Comparison of ENCODE assay signal across 16 mouse cellular contexts in the genomic region with DNA sequence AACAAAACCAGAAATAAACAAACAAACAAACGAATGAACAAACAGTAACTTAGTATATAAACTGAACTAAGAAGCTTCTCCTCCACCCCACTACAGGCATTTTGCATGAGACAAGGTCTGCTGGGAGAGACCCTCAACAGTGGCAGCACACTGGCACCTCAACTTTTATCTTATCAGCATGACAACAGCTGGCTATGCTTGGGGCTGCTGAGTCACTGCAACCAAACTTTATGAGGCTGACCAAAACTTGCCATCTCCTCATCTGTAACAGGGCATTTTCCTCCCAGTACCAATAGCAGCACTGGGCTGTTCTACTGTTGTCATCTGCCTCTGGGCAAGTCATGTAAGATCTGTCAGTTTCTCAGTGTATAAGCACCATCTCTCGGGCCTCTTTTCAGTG. TPM values are rescaled to one million over a fixed set of nuclear protein-coding genes. Genes with fewer than 3 reads are reported as not detected.
A peak's percentile ranks its signal among the peaks of the same experiment; 100 is the strongest.
DNase-seq lines count a peak whose midpoint lies in the region; ATAC-seq and TF ChIP-seq lines count a peak whose summit lies in the region.
"Had no signal": no experiment of that assay in that cellular context is flagged by ENCODE, and none has a peak within 500 bp of the region (broad histone marks: within the 10 kb centered on the region; RNA-seq: fewer than 3 reads in every experiment).

No protein-coding gene starts in this region.

- H3K4me2 ChIP-seq in neural tube, embryonic 13.5 days = 0 out of 2 replicates have a peak overlapping the region, but pooled peaks have one; percentile 89
- H3K4me2 ChIP-seq in neural tube, embryonic 15.5 days = no peak overlapping the region

- no peak overlapping the region for H3K4me3 ChIP-seq in gastrocnemius, adult 2 months
- H3K4me3 ChIP-seq in neural tube, embryonic 13.5 days = no peak overlapping the region
- no peak overlapping the region for H3K4me3 ChIP-seq in neural tube, embryonic 15.5 days (replicated peaks)
- peak overlapping the region; percentile 100 for H3K4me3 ChIP-seq in erythroblast, embryonic 14.5 days (replicated peaks)
- H3K4me3 ChIP-seq: embryonic facial prominence, embryonic 12.5 days had no signal

- no peak for ATAC-seq in neural tube, embryonic 13.5 days (ENCODE audit: low read depth)
- no peak for ATAC-seq in neural tube, embryonic 15.5 days (ENCODE audit: low FRiP score)
- peak; percentile 26 for ATAC-seq in megakaryocyte progenitor cell, adult 5-6 weeks (replicated peaks; ENCODE audit: poor library complexity)
- ATAC-seq: forebrain, embryonic 16.5 days; intestine, embryonic 16.5 days had no signal

- H3K27me3 ChIP-seq in neural tube, embryonic 13.5 days = no peaks in the 10 kb centered on the region
- H3K27me3 ChIP-seq in neural tube, embryonic 15.5 days (replicated peaks) = no peaks in the 10 kb centered on the region
- no peaks in the 10 kb centered on the region for H3K27me3 ChIP-seq in erythroblast, embryonic 14.5 days (ENCODE audit: control insufficient read depth)
- H3K27me3 ChIP-seq: embryonic facial prominence, embryonic 12.5 days had no signal

- peaks cover 10% of the 10 kb centered on the region for H3K36me3 ChIP-seq in neural tube, embryonic 13.5 days
- peaks cover 11% of the 10 kb centered on the region for H3K36me3 ChIP-seq in neural tube, embryonic 15.5 days
- peaks cover 53% of the 10 kb centered on the region for H3K36me3 ChIP-seq in erythroblast, embryonic 14.5 days (ENCODE audit: control insufficient read depth)

- TF ChIP-seq CTCF in gastrocnemius, adult 2 months (IDR thresholded peaks at IDR 0.05) = no peak

- DNase-seq in gastrocnemius, adult 2 months = peak; percentile 11
- DNase-seq in gastrocnemius, postnatal 36 days = no peak
- no peak for DNase-seq in kidney, adult 18-20 months
- no peak for DNase-seq in adrenal gland, adult 8-10 months
- DNase-seq: cerebellum, postnatal 14 days; gastrocnemius, postnatal 25 days; kidney, postnatal 36 days; lung, adult 18-20 months had no signal

- intact Hi-C loops in gastrocnemius, adult 2 months (cut with DNase I) = loop anchor here (5.0 kb wide), 1 partner anchor 34 kb away; the partner anchor contains the start of gene Cog1
- intact Hi-C loops in gastrocnemius, postnatal 36 days (cut with DNase I) = loop anchor here (5.0 kb wide), 1 partner anchor 34 kb away; the partner anchor contains the start of gene Cog1

- 0 out of 2 replicates have a peak overlapping the region, but pooled peaks have one; percentile 85 for H3K9ac ChIP-seq in neural tube, embryonic 13.5 days
- no peak overlapping the region for H3K9ac ChIP-seq in neural tube, embryonic 15.5 days (replicated peaks)
- H3K9ac ChIP-seq: embryonic facial prominence, embryonic 12.5 days had no signal

- peaks cover 57% of the 10 kb centered on the region for H3K4me1 ChIP-seq in neural tube, embryonic 13.5 days (replicated peaks)
- peaks cover 52% of the 10 kb centered on the region for H3K4me1 ChIP-seq in neural tube, embryonic 15.5 days
- peaks cover 73% of the 10 kb centered on the region for H3K4me1 ChIP-seq in erythroblast, embryonic 14.5 days (ENCODE audit: control insufficient read depth)

- 81% methylated on average over 2 of the region's 2 CpGs for WGBS in neural tube, embryonic 13.5 days
- WGBS in neural tube, embryonic 15.5 days = 90% methylated on average over 2 of the region's 2 CpGs

- H3K27ac ChIP-seq in gastrocnemius, adult 2 months = peak overlapping the region; percentile 21
- H3K27ac ChIP-seq in neural tube, embryonic 13.5 days (replicated peaks) = no peak overlapping the region
- H3K27ac ChIP-seq in neural tube, embryonic 15.5 days (replicated peaks) = no peak overlapping the region
- H3K27ac ChIP-seq: embryonic facial prominence, embryonic 12.5 days had no signal

- H3K9me3 ChIP-seq in neural tube, embryonic 13.5 days = no peaks in the 10 kb centered on the region
- no peaks in the 10 kb centered on the region for H3K9me3 ChIP-seq in neural tube, embryonic 15.5 days (replicated peaks)
- no peaks in the 10 kb centered on the region for H3K9me3 ChIP-seq in erythroblast, embryonic 14.5 days (ENCODE audit: control insufficient read depth, low read length)
- H3K9me3 ChIP-seq: embryonic facial prominence, embryonic 12.5 days had no signal

RNA-seq across cellular contexts. Expression of gene Fam104a, which starts 3.0 kb away (rescaled TPM):
- 10 to 100 TPM; 29.0 to 33.0 TPM for total RNA-seq in gastrocnemius, adult 2 months (2021)
- total RNA-seq in gastrocnemius, postnatal 36 days (2021) = 10 to 100 TPM; 26.7 to 27.6 TPM
- polyA plus RNA-seq in neural tube, embryonic 13.5 days (2015; fragmentation: Nextera tagmentation; extraction: Ambion mirVana) = 40.8 and 43.3 TPM in 2 replicates
- 37.8 and 40.1 TPM in 2 replicates for polyA plus RNA-seq in neural tube, embryonic 15.5 days (2015; fragmentation: Nextera tagmentation; extraction: Ambion mirVana)
- 46.7 and 53.9 TPM in 2 replicates for polyA plus RNA-seq in erythroblast, embryonic 14.5 days (2012)
- total RNA-seq in megakaryocyte progenitor cell, adult 5-6 weeks (2015) = 12.3 and 13.7 TPM in 2 replicates
- 16.0 and 20.0 TPM in 2 replicates for total RNA-seq in megakaryocyte progenitor cell, adult 5-6 weeks (2017)
- 10 to 100 TPM; 28.9 to 34.4 (median 31.0) TPM for total RNA-seq in adrenal gland, adult 8-10 months (2022)

RNA-seq across cellular contexts. Expression of gene D11Wsu47e, which starts 3.3 kb away (rescaled TPM):
- total RNA-seq in gastrocnemius, adult 2 months (2021) = 1 to 10 TPM; 4.5 to 6.3 TPM
- 1 to 10 TPM; 3.4 to 3.8 TPM for total RNA-seq in gastrocnemius, postnatal 36 days (2021)
- polyA plus RNA-seq in neural tube, embryonic 13.5 days (2015; fragmentation: Nextera tagmentation; extraction: Ambion mirVana) = 18.1 and 23.1 TPM in 2 replicates
- 21.6 and 21.8 TPM in 2 replicates for polyA plus RNA-seq in neural tube, embryonic 15.5 days (2015; fragmentation: Nextera tagmentation; extraction: Ambion mirVana)
- 0.38 and 0.43 TPM in 2 replicates for polyA plus RNA-seq in erythroblast, embryonic 14.5 days (2012)
- total RNA-seq in megakaryocyte progenitor cell, adult 5-6 weeks (2015) = 8.8 and 10.9 TPM in 2 replicates
- 16.9 and 17.3 TPM in 2 replicates for total RNA-seq in megakaryocyte progenitor cell, adult 5-6 weeks (2017)
- 10 to 100 TPM; 16.7 to 21.8 (median 18.1) TPM for total RNA-seq in adrenal gland, adult 8-10 months (2022)

RNA-seq across cellular contexts. Expression of gene Cpsf4l, which starts 28.9 kb away (rescaled TPM):
- not detected for total RNA-seq in gastrocnemius, adult 2 months (2021)
- not detected for total RNA-seq in gastrocnemius, postnatal 36 days (2021)
- 0.36 and 0.85 TPM in 2 replicates for polyA plus RNA-seq in neural tube, embryonic 13.5 days (2015; fragmentation: Nextera tagmentation; extraction: Ambion mirVana)
- 0.27 and 10.0 TPM in 2 replicates for polyA plus RNA-seq in neural tube, embryonic 15.5 days (2015; fragmentation: Nextera tagmentation; extraction: Ambion mirVana)
- polyA plus RNA-seq in erythroblast, embryonic 14.5 days (2012) = not detected in 2 replicates
- total RNA-seq in megakaryocyte progenitor cell, adult 5-6 weeks (2015) = not detected in 2 replicates
- total RNA-seq in megakaryocyte progenitor cell, adult 5-6 weeks (2017) = not detected in 2 replicates
- under 1 TPM; 0.43 to 1.00 (median 0.75) TPM for total RNA-seq in adrenal gland, adult 8-10 months (2022)
- total RNA-seq: gastrocnemius, postnatal 25 days; hematopoietic stem cell, adult 5-6 weeks had no signal

RNA-seq across cellular contexts. Expression of gene Slc39a11, which starts 31.1 kb away (rescaled TPM):
- total RNA-seq in gastrocnemius, adult 2 months (2021) = 1 to 10 TPM; 1.8 to 3.0 TPM
- total RNA-seq in gastrocnemius, postnatal 36 days (2021) = 1 to 10 TPM; 2.4 to 2.8 TPM
- 21.0 and 26.8 TPM in 2 replicates for polyA plus RNA-seq in neural tube, embryonic 13.5 days (2015; fragmentation: Nextera tagmentation; extraction: Ambion mirVana)
- polyA plus RNA-seq in neural tube, embryonic 15.5 days (2015; fragmentation: Nextera tagmentation; extraction: Ambion mirVana) = 27.7 and 30.4 TPM in 2 replicates
- 0.04 and 0.08 TPM in 2 replicates for polyA plus RNA-seq in erythroblast, embryonic 14.5 days (2012)
- total RNA-seq in megakaryocyte progenitor cell, adult 5-6 weeks (2015) = 25.6 and 30.9 TPM in 2 replicates
- total RNA-seq in megakaryocyte progenitor cell, adult 5-6 weeks (2017) = 30.9 and 32.6 TPM in 2 replicates
- 10 to 100 TPM; 32.5 to 40.2 (median 36.8) TPM for total RNA-seq in adrenal gland, adult 8-10 months (2022)

RNA-seq across cellular contexts. Expression of gene Cog1, which starts 32.0 kb away (rescaled TPM):
- total RNA-seq in gastrocnemius, adult 2 months (2021) = 10 to 100 TPM; 18.5 to 19.1 TPM
- 10 to 100 TPM; 18.2 to 18.9 TPM for total RNA-seq in gastrocnemius, postnatal 36 days (2021)
- polyA plus RNA-seq in neural tube, embryonic 13.5 days (2015; fragmentation: Nextera tagmentation; extraction: Ambion mirVana) = 33.9 and 36.8 TPM in 2 replicates
- 31.1 and 35.1 TPM in 2 replicates for polyA plus RNA-seq in neural tube, embryonic 15.5 days (2015; fragmentation: Nextera tagmentation; extraction: Ambion mirVana)
- polyA plus RNA-seq in erythroblast, embryonic 14.5 days (2012) = 4.4 and 4.5 TPM in 2 replicates
- total RNA-seq in megakaryocyte progenitor cell, adult 5-6 weeks (2015) = 26.0 and 29.0 TPM in 2 replicates
- total RNA-seq in megakaryocyte progenitor cell, adult 5-6 weeks (2017) = 13.7 and 13.9 TPM in 2 replicates
- 10 to 100 TPM; 45.5 to 63.0 (median 54.6) TPM for total RNA-seq in adrenal gland, adult 8-10 months (2022)
